Mouse (Mus musculus) hindbrain, embryonic 12.5 days (tissue): ENCODE measurements around the gene Ak1. TPM values are rescaled to one million over a fixed set of nuclear protein-coding genes. Genes with fewer than 3 reads are reported as not detected.

Experiments
- ATAC-seq: fragments of 200-750 bp; cut with Nextera tagmentation; 2 replicates; pipeline ENCODE4 v1.8.0; 2017; ENCODE audit warnings: moderate TSS enrichment; ENCODE audit not compliant: low FRiP score
- H3K27ac ChIP-seq: fragments of 300-500 bp; sonication (generic); 2 replicates; pipeline ENCODE4 v1.5.1; 2016; ENCODE audit warnings: mild to moderate bottlenecking
- H3K27me3 ChIP-seq: fragments of 300-500 bp; sonication (generic); 2 replicates; pipeline ENCODE4 v1.6.1; 2016; ENCODE audit warnings: mild to moderate bottlenecking
- H3K36me3 ChIP-seq: fragments of 300-500 bp; sonication (generic); 2 replicates; pipeline ENCODE4 v1.6.1; 2016; ENCODE audit warnings: mild to moderate bottlenecking
- H3K4me1 ChIP-seq: fragments of 300-500 bp; sonication (generic); 2 replicates; pipeline ENCODE4 v1.6.1; 2016
- H3K4me2 ChIP-seq: fragments of 300-500 bp; sonication (generic); replicated peaks from 2 replicates; pipeline ENCODE4 v1.6.1; 2016; ENCODE audit warnings: mild to moderate bottlenecking
- H3K4me3 ChIP-seq: fragments of 300-500 bp; sonication (generic); 2 replicates; pipeline ENCODE4 v1.5.1; 2016; ENCODE audit warnings: mild to moderate bottlenecking
- H3K9ac ChIP-seq: fragments of 300-500 bp; sonication (generic); 2 replicates; pipeline ENCODE4 v1.6.1; 2016; ENCODE audit warnings: mild to moderate bottlenecking, moderate library complexity
- H3K9me3 ChIP-seq: fragments of 300-500 bp; sonication (generic); replicated peaks from 2 replicates; pipeline ENCODE4 v1.6.1; 2016; ENCODE audit warnings: mild to moderate bottlenecking
- WGBS: fragments of 180-500 bp; shearing (Covaris S2); methylation state at CpG from one replicate; pipeline ENCODE4 v1.1.7; 2016; 5-methylcytosine and 5-hydroxymethylcytosine counted together
- polyA plus RNA-seq: library from polyadenylated mRNA; unstranded; fragments of >200 nt; fragmentation: Nextera tagmentation; extraction: Ambion mirVana; gene quantifications from 2 replicates; pipeline ENCODE4 v1.2.1, GENCODE M21; 2016

Gene Ak1
- polyA plus RNA-seq, 1 experiment from 2014 or later, result 40.4 TPM

GRCm38 (mm10) chr2:32620682-32621516 is 659 bp upstream of the Ak1 start:
- Histone ChIP-seq H3K27me3 (no peaks in the 10 kb centered on the region), H3K4me1 (peaks cover 60% of the 10 kb centered on the region), H3K9me3 (no peaks in the 10 kb centered on the region), H3K27ac (peak overlapping the region; percentile 69), H3K9ac (peak overlapping the region; percentile 33; the same call in 1 of the 2 replicates), H3K4me3 (no peak overlapping the region), H3K36me3 (peaks cover 4% of the 10 kb centered on the region), H3K4me2 (no peak overlapping the region; the same call in 1 of the 2 replicates)
- ATAC-seq, result peak; percentile 33; the same call in 1 of the 2 replicates
- WGBS, result 37% methylated on average over 4 of the region's 4 CpGs

GRCm38 (mm10) chr2:32624111-32624748 is 2.7 kb downstream of the Ak1 start:
- Histone ChIP-seq H3K9me3 (no peaks in the 10 kb centered on the region), H3K9ac (0 out of 2 replicates have a peak overlapping the region, but pooled peaks have one; percentile 13), H3K4me2 (peak overlapping the region; percentile 59; the same call in 1 of the 2 replicates), H3K36me3 (no peaks in the 10 kb centered on the region), H3K4me3 (no peak overlapping the region), H3K4me1 (peaks cover 75% of the 10 kb centered on the region), H3K27ac (peak overlapping the region; percentile 89; the same call in 1 of the 2 replicates), H3K27me3 (no peaks in the 10 kb centered on the region)
- WGBS, result 82% methylated on average over 5 of the region's 5 CpGs
- no peak for ATAC-seq

- peak; percentile 55 for ATAC-seq
- 1% methylated on average over 13 of the region's 13 CpGs for WGBS
- Histone ChIP-seq H3K36me3 (no peaks in the 10 kb centered on the region), H3K27ac (peak overlapping the region; percentile 89), H3K4me3 (peak overlapping the region; percentile 28), H3K4me1 (peaks cover 72% of the 10 kb centered on the region), H3K27me3 (no peaks in the 10 kb centered on the region), H3K9me3 (no peaks in the 10 kb centered on the region), H3K4me2 (peak overlapping the region; percentile 59), H3K9ac (peak overlapping the region; percentile 65)
Observed at GRCm38 (mm10) chr2:32625212-32625872, 3.8 kb downstream of the Ak1 start.

GRCm38 (mm10) chr2:32625873-32626694 is 4.5 kb downstream of the Ak1 start:
- Histone ChIP-seq H3K27ac (peak overlapping the region; percentile 89), H3K9ac (peak overlapping the region; percentile 65; the same call in 1 of the 2 replicates), H3K4me2 (peak overlapping the region; percentile 59), H3K36me3 (no peaks in the 10 kb centered on the region), H3K9me3 (no peaks in the 10 kb centered on the region), H3K27me3 (no peaks in the 10 kb centered on the region; the same call in 1 of the 2 replicates), H3K4me1 (peaks cover 65% of the 10 kb centered on the region), H3K4me3 (peak overlapping the region; percentile 28)
- ATAC-seq, result 0 out of 2 replicates have a peak, but pooled peaks have one; percentile 2
- WGBS, result 54% methylated on average over 5 of the region's 5 CpGs

GRCm38 (mm10) chr2:32627266-32628043 is 5.9 kb downstream of the Ak1 start:
- WGBS, result 65% methylated on average over 20 of the region's 20 CpGs
- 0 out of 2 replicates have a peak overlapping the region, but pooled peaks have one; percentile 6 for H3K4me2 ChIP-seq
- H3K9ac ChIP-seq, result no peak overlapping the region
- ATAC-seq, result no peak
- no peak overlapping the region for H3K4me3 ChIP-seq
- H3K27ac ChIP-seq, result peak overlapping the region; percentile 60; the same call in 1 of the 2 replicates
- no peaks in the 10 kb centered on the region; the same call in 1 of the 2 replicates for H3K27me3 ChIP-seq
- peaks cover 61% of the 10 kb centered on the region for H3K4me1 ChIP-seq
- H3K9me3 ChIP-seq, result no peaks in the 10 kb centered on the region
- no peaks in the 10 kb centered on the region for H3K36me3 ChIP-seq

GRCm38 (mm10) chr2:32628044-32628550 is 6.5 kb downstream of the Ak1 start:
- Histone ChIP-seq H3K4me3 (no peak overlapping the region), H3K9ac (peak overlapping the region; percentile 45; the same call in 1 of the 2 replicates)

GRCm38 (mm10) chr2:32628729-32629128 is 7.2 kb downstream of the Ak1 start:
- Histone ChIP-seq H3K36me3 (no peaks in the 10 kb centered on the region), H3K4me1 (peaks cover 61% of the 10 kb centered on the region), H3K27me3 (no peaks in the 10 kb centered on the region; the same call in 1 of the 2 replicates), H3K9me3 (no peaks in the 10 kb centered on the region), H3K27ac (peak overlapping the region; percentile 60; the same call in 1 of the 2 replicates), H3K4me3 (no peak overlapping the region), H3K9ac (peak overlapping the region; percentile 45), H3K4me2 (0 out of 2 replicates have a peak overlapping the region, but pooled peaks have one; percentile 3)
- WGBS, result 42% methylated on average over 5 of the region's 5 CpGs
- ATAC-seq, result no peak

More at GRCm38 (mm10) chr2:32628044-32628550, 6.5 kb downstream of the Ak1 start:
- Histone ChIP-seq H3K36me3 (no peaks in the 10 kb centered on the region), H3K9me3 (no peaks in the 10 kb centered on the region), H3K4me1 (peaks cover 61% of the 10 kb centered on the region), H3K4me2 (0 out of 2 replicates have a peak overlapping the region, but pooled peaks have one; percentile 3), H3K27me3 (no peaks in the 10 kb centered on the region; the same call in 1 of the 2 replicates), H3K27ac (peak overlapping the region; percentile 60)
- 60% methylated on average over 4 of the region's 4 CpGs for WGBS
- no peak for ATAC-seq

GRCm38 (mm10) chr2:32629276-32629976 is 7.9 kb downstream of the Ak1 start:
- peak overlapping the region; percentile 29 for H3K4me2 ChIP-seq
- peak overlapping the region; percentile 60; the same call in 1 of the 2 replicates for H3K27ac ChIP-seq
- H3K36me3 ChIP-seq, result no peaks in the 10 kb centered on the region
- 29% methylated on average over 9 of the region's 9 CpGs for WGBS
- H3K9ac ChIP-seq, result peak overlapping the region; percentile 28
- no peaks in the 10 kb centered on the region; the same call in 1 of the 2 replicates for H3K27me3 ChIP-seq
- peaks cover 56% of the 10 kb centered on the region for H3K4me1 ChIP-seq
- no peaks in the 10 kb centered on the region for H3K9me3 ChIP-seq
- peak; percentile 51; the same call in 1 of the 2 replicates for ATAC-seq
- H3K4me3 ChIP-seq, result no peak overlapping the region

- Histone ChIP-seq H3K36me3 (no peaks in the 10 kb centered on the region), H3K27ac (peak overlapping the region; percentile 49; the same call in 1 of the 2 replicates), H3K9ac (peak overlapping the region; percentile 28; the same call in 1 of the 2 replicates), H3K27me3 (no peaks in the 10 kb centered on the region; the same call in 1 of the 2 replicates), H3K9me3 (no peaks in the 10 kb centered on the region), H3K4me2 (peak overlapping the region; percentile 29; the same call in 1 of the 2 replicates), H3K4me1 (peaks cover 50% of the 10 kb centered on the region), H3K4me3 (no peak overlapping the region)
- 78% methylated on average over 8 of the region's 9 CpGs for WGBS
- no peak for ATAC-seq
Observed at GRCm38 (mm10) chr2:32630036-32630435, 8.5 kb downstream of the Ak1 start.

GRCm38 (mm10) chr2:32631046-32631445 is 9.5 kb downstream of the Ak1 start:
- H3K4me3 ChIP-seq, result no peak overlapping the region
- H3K36me3 ChIP-seq, result no peaks in the 10 kb centered on the region
- no peaks in the 10 kb centered on the region; the same call in 1 of the 2 replicates for H3K27me3 ChIP-seq
- H3K9me3 ChIP-seq, result no peaks in the 10 kb centered on the region
- H3K27ac ChIP-seq, result no peak overlapping the region
- WGBS, result 87% methylated on average over 10 of the region's 10 CpGs
- no peak overlapping the region for H3K4me2 ChIP-seq
- H3K9ac ChIP-seq, result peak overlapping the region; percentile 18; the same call in 1 of the 2 replicates
- ATAC-seq, result no peak
- peaks cover 40% of the 10 kb centered on the region for H3K4me1 ChIP-seq
